Mouse (Mus musculus): Measurements from ENCODE around the gene Gstp2.
"Not testable (repeated sequence)": the region's sequence is repeated elsewhere in the genome, so short reads cannot be mapped to it uniquely, and the experiment has no call there.

GRCm38 (mm10) chr19:4044109-4044508 is 1.7 kb downstream of the Gstp2 start:
- not testable (repeated sequence) for TF ChIP-seq CTCF (IDR thresholded peaks at IDR 0.05; ENCODE audit: low read depth, low read length); POLR2A (IDR thresholded peaks at IDR 0.05; ENCODE audit: insufficient read depth, low read length); EP300 (IDR thresholded peaks at IDR 0.05; ENCODE audit: insufficient read depth, low read depth, low read length)
